Mouse (Mus musculus): ENCODE results near the gene 2310039H08Rik.

DNA sequence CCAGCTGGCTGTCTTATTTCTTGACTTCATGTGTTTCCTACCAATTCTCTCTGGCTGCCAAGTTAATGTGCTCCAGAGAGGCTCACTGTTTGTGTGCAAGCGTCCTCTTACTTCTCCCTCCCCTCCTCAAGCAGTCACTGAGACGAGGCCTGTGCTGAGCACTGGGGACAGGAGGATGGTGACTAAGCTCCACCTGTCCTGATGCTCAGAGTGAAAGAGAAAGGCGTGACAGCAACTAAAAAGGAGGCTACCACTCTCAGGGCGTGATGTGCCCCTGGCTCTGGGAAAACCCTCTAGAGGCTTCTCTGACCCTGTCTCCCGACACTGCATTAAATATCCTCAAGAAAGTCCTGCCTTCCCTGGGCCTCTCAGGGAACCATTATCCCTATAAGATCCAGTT lies 23.2 kb upstream of the 2310039H08Rik start:
- TF ChIP-seq POLR2A (IDR thresholded peaks at IDR 0.05; ENCODE audit: insufficient read depth, low read depth, low read length): no peak
- no peak for TF ChIP-seq CTCF (IDR thresholded peaks at IDR 0.05)
- no peak for TF ChIP-seq EP300 (IDR thresholded peaks at IDR 0.05; ENCODE audit: insufficient read depth, low read depth, low read length)

Measured in heart, adult 2 months (tissue).